Comparison of ENCODE assay signal across 17 mouse cellular contexts in the genomic region with DNA sequence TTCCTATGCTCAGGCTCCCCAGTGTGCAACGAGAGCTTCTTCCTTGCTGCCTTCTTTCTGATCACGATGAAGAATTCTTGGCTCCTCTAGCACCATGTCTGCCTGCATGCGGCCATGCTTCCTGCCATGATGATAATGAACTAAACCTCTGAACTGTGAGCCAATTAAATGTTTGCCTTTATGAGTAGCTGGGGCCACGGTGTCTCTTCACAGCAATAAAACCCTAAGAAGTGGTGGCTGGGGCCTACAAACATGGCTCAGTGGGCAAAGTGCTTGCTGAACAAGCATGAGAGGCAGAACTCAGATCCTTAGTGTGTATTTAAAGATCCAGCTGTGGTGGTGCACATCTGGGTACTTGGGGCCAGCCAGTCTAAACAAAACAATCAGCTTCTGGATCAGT. TPM values are rescaled to one million over a fixed set of nuclear protein-coding genes. Genes with fewer than 3 reads are reported as not detected.
"Had no signal": no experiment of that assay in that cellular context is flagged by ENCODE, and none has a peak within 500 bp of the region (broad histone marks: within the 10 kb centered on the region; RNA-seq: fewer than 3 reads in every experiment).

No protein-coding gene starts in this region.

- H3K9me3 ChIP-seq: hindbrain, embryonic 13.5 days; liver, embryonic 15.5 days; megakaryocyte, embryonic 14.5 days; midbrain, embryonic 12.5 days; neural tube, embryonic 13.5 days had no signal

- H3K4me1 ChIP-seq: hindbrain, embryonic 13.5 days; midbrain, embryonic 12.5 days; neural tube, embryonic 13.5 days had no signal

- H3K9ac ChIP-seq: hindbrain, embryonic 13.5 days; liver, embryonic 15.5 days; midbrain, embryonic 12.5 days; neural tube, embryonic 13.5 days had no signal

- H3K27ac ChIP-seq: hindbrain, embryonic 13.5 days; hindbrain, postnatal 0 days; liver, embryonic 15.5 days; macrophage; midbrain, embryonic 12.5 days; neural tube, embryonic 13.5 days had no signal

- H3K36me3 ChIP-seq: hindbrain, embryonic 13.5 days; liver, embryonic 15.5 days; midbrain, embryonic 12.5 days; neural tube, embryonic 13.5 days had no signal

- ATAC-seq: hindbrain, postnatal 0 days; midbrain, embryonic 16.5 days had no signal

- H3K27me3 ChIP-seq: hindbrain, embryonic 13.5 days; liver, embryonic 15.5 days; midbrain, embryonic 12.5 days; neural tube, embryonic 13.5 days had no signal

- H3K4me2 ChIP-seq: hindbrain, embryonic 13.5 days; liver, embryonic 11.5 days; liver, embryonic 15.5 days; midbrain, embryonic 12.5 days; neural tube, embryonic 13.5 days had no signal

- DNase-seq: layer of hippocampus, adult 9-11 months; layer of hippocampus, postnatal 36 days; lung, adult 2 months; right cerebral cortex, postnatal 4 days; spleen, adult 18-20 months; thymus, adult 2 months; thymus, postnatal 25 days had no signal

- H3K4me3 ChIP-seq: hindbrain, embryonic 13.5 days; liver, embryonic 15.5 days; megakaryocyte, embryonic 14.5 days; midbrain, embryonic 12.5 days; neural tube, embryonic 13.5 days had no signal

RNA-seq across cellular contexts. Expression of gene Fam178b, which starts 17.0 kb away (rescaled TPM):
- polyA plus RNA-seq: macrophage; midbrain, embryonic 12.5 days had no signal

RNA-seq across cellular contexts. Expression of gene 4933424G06Rik, which starts 44.0 kb away (rescaled TPM):
- polyA plus RNA-seq: intestine, embryonic 14.5 days; liver, embryonic 11.5 days; liver, embryonic 15.5 days; lung, adult 2 months; macrophage; thymus, adult 2 months had no signal
